Mouse (Mus musculus): ENCODE data around the gene Srsf1. TPM values are rescaled to one million over a fixed set of nuclear protein-coding genes. Genes with fewer than 3 reads are reported as not detected.

Srsf1 gene
- polyA plus RNA-seq, 1 experiment: 350 TPM

- peak within 1 kb of the TSS; percentile 74; the same call in 1 of the 2 replicates for H3K27ac ChIP-seq (ENCODE audit: insufficient read depth, low read length)
- TF ChIP-seq POLR2A (IDR thresholded peaks at IDR 0.05; ENCODE audit: borderline replicate concordance, insufficient read depth, low read length): no peak
- TF ChIP-seq CTCF (IDR thresholded peaks at IDR 0.05; ENCODE audit: borderline replicate concordance, insufficient read depth, low read depth, low read length): no peak
- H3K4me1 ChIP-seq (ENCODE audit: control insufficient read depth, insufficient read depth, low read length): no peaks in the 10 kb centered on the region
- no peaks in the 10 kb centered on the region for H3K27me3 ChIP-seq (ENCODE audit: control insufficient read depth, insufficient read depth, low read length)
- peak within 1 kb of the TSS; percentile 86 for H3K4me3 ChIP-seq (replicated peaks; ENCODE audit: insufficient read depth, low read depth, low read length)
- WGBS: 52% methylated on average over 17 of the region's 17 CpGs
- DNase-seq: no peak
These were observed 51.0 kb downstream of the Srsf1 start, which contains the start of gene Cuedc1 for GRCm38 (mm10) chr11:88098021-88098729. TSS of gene Cuedc1 (plus strand) at chr11:88098058.

- H3K4me3 ChIP-seq (replicated peaks; ENCODE audit: insufficient read depth, low read depth, low read length): peak overlapping the region; percentile 86
- DNase-seq: peak; percentile 80 to 86
- peak overlapping the region; percentile 74 for H3K27ac ChIP-seq (ENCODE audit: insufficient read depth, low read length)
- TF ChIP-seq CTCF (IDR thresholded peaks at IDR 0.05; ENCODE audit: borderline replicate concordance, insufficient read depth, low read depth, low read length) (0 out of 2 replicates have a peak, but pooled peaks have one; percentile 34), POLR2A (IDR thresholded peaks at IDR 0.05; ENCODE audit: borderline replicate concordance, insufficient read depth, low read length) (0 out of 2 replicates have a peak, but pooled peaks have one; percentile 24)
- no peaks in the 10 kb centered on the region for H3K27me3 ChIP-seq (ENCODE audit: control insufficient read depth, insufficient read depth, low read length)
- no peaks in the 10 kb centered on the region for H3K4me1 ChIP-seq (ENCODE audit: control insufficient read depth, insufficient read depth, low read length)
- WGBS: under 1% methylated on average over 87 of the region's 95 CpGs
These were observed 51.8 kb downstream of the Srsf1 start for GRCm38 (mm10) chr11:88098787-88099598.

GRCm38 (mm10) chr11:88099599-88100023 lies 52.4 kb downstream of the Srsf1 start:
- 3% methylated on average over 38 of the region's 38 CpGs for WGBS
- peak in 1 of 2 experiments; percentile 43 for DNase-seq
- peak overlapping the region; percentile 74 for H3K27ac ChIP-seq (ENCODE audit: insufficient read depth, low read length)
- H3K4me1 ChIP-seq (ENCODE audit: control insufficient read depth, insufficient read depth, low read length): no peaks in the 10 kb centered on the region
- H3K27me3 ChIP-seq (ENCODE audit: control insufficient read depth, insufficient read depth, low read length): no peaks in the 10 kb centered on the region
- TF ChIP-seq CTCF (IDR thresholded peaks at IDR 0.05; ENCODE audit: borderline replicate concordance, insufficient read depth, low read depth, low read length): no peak
- TF ChIP-seq POLR2A (IDR thresholded peaks at IDR 0.05; ENCODE audit: borderline replicate concordance, insufficient read depth, low read length): no peak
- H3K4me3 ChIP-seq (replicated peaks; ENCODE audit: insufficient read depth, low read depth, low read length): peak overlapping the region; percentile 86

DNA sequence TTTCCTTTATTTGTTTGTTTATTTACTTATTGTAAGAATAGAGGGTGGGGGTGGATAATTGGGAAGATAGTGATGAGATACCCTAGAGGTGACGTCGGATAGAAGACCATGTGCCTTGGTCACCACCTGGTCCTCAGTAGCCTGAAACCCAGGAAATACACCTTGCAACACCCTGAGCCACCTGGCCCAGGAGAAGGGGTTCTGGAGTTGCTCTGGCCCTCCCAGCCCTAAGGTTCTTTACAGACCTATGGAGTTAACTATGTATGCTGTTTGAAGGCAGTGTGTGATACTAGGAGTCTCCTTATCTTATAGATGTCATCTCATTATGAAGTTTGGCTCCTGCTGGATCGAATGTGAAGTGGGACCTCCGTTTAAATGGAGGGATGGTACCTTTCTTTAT lies 53.0 kb downstream of the Srsf1 start:
- WGBS: 52% methylated on average over 4 of the region's 4 CpGs
- no peaks in the 10 kb centered on the region for H3K4me1 ChIP-seq (ENCODE audit: control insufficient read depth, insufficient read depth, low read length)
- H3K27ac ChIP-seq (ENCODE audit: insufficient read depth, low read length): no peak overlapping the region

More for the DNA sequence above, 53.0 kb downstream of the Srsf1 start:
- no peaks in the 10 kb centered on the region for H3K27me3 ChIP-seq (ENCODE audit: control insufficient read depth, insufficient read depth, low read length)
- DNase-seq: no peak
- TF ChIP-seq CTCF (IDR thresholded peaks at IDR 0.05; ENCODE audit: borderline replicate concordance, insufficient read depth, low read depth, low read length) (no peak), POLR2A (IDR thresholded peaks at IDR 0.05; ENCODE audit: borderline replicate concordance, insufficient read depth, low read length) (no peak)
- peak overlapping the region; percentile 40 for H3K4me3 ChIP-seq (replicated peaks; ENCODE audit: insufficient read depth, low read depth, low read length)

Other genes with a start within 250 kb of the Srsf1 start
- 4.5 and 6.5 TPM in 2 replicates for gene Lpo, start 219.1 kb upstream of the Srsf1 start, polyA plus RNA-seq (2012; rRNA removed)
- gene Mks1, start 194.2 kb upstream of the Srsf1 start, polyA plus RNA-seq (2012; rRNA removed): 11.7 and 11.8 TPM in 2 replicates
- 1.4 and 3.0 TPM in 2 replicates for gene Epx, start 171.8 kb upstream of the Srsf1 start, polyA plus RNA-seq (2012; rRNA removed)
- gene Olfr462, start 155.1 kb upstream of the Srsf1 start, polyA plus RNA-seq (2012; rRNA removed): not detected in 2 replicates
- gene Olfr463, start 150.0 kb upstream of the Srsf1 start, polyA plus RNA-seq (2012; rRNA removed): not detected in 2 replicates
- not detected in 2 replicates for gene Olfr464, start 126.4 kb upstream of the Srsf1 start, polyA plus RNA-seq (2012; rRNA removed)
- 453 and 497 TPM in 2 replicates for gene Dynll2, start 59.8 kb upstream of the Srsf1 start, polyA plus RNA-seq (2012; rRNA removed)
- gene Vezf1, start 20.9 kb downstream of the Srsf1 start, polyA plus RNA-seq (2012; rRNA removed): 29.6 and 30.2 TPM in 2 replicates
- gene Cuedc1, start 50.7 kb downstream of the Srsf1 start, polyA plus RNA-seq (2012; rRNA removed): 41.6 and 42.0 TPM in 2 replicates
- 90.0 and 90.4 TPM in 2 replicates for gene Mrps23, start 157.0 kb downstream of the Srsf1 start, polyA plus RNA-seq (2012; rRNA removed)
- gene Ccdc182, start 246.7 kb downstream of the Srsf1 start, polyA plus RNA-seq (2012; rRNA removed): 0.23 TPM in 1 of 2 replicates, not detected in the other

Data from cerebellum, adult 2 months (tissue).